Mouse (Mus musculus) lung, embryonic 16.5 days (tissue): ENCODE data around the gene 6030498E09Rik. TPM values are rescaled to one million over a fixed set of nuclear protein-coding genes. Genes with fewer than 3 reads are reported as not detected.

ENCODE experiments used
- ATAC-seq: fragments of 200-750 bp; cut with Nextera tagmentation; 2 replicates; pipeline ENCODE4 v1.8.0; 2017; ENCODE audit warnings: low read depth, mild to moderate bottlenecking, moderate library complexity
- H3K27ac ChIP-seq: fragments of 300-500 bp; sonication (generic); 2 replicates; pipeline ENCODE4 v1.5.1; 2014; ENCODE audit warnings: mild to moderate bottlenecking, control low read depth, low read length
- H3K27me3 ChIP-seq: fragments of 300-500 bp; sonication (generic); 2 replicates; pipeline ENCODE4 v1.6.1; 2014; ENCODE audit warnings: low read depth, low read length, mixed read lengths; ENCODE audit not compliant: control insufficient read depth, insufficient read depth
- H3K36me3 ChIP-seq: fragments of 300-500 bp; sonication (generic); 2 replicates; pipeline ENCODE4 v1.6.1; 2014; ENCODE audit warnings: low read length; ENCODE audit not compliant: control insufficient read depth, insufficient read depth
- H3K4me1 ChIP-seq: fragments of 300-500 bp; sonication (generic); replicated peaks from 2 replicates; pipeline ENCODE4 v1.6.1; 2014; ENCODE audit warnings: low read length, mixed read lengths; ENCODE audit not compliant: control insufficient read depth, insufficient read depth
- H3K4me2 ChIP-seq: fragments of 300-500 bp; sonication (generic); 2 replicates; pipeline ENCODE4 v1.6.1; 2014; ENCODE audit warnings: low read depth, low read length, control low read depth
- H3K4me3 ChIP-seq: fragments of 300-500 bp; sonication (generic); 2 replicates; pipeline ENCODE4 v1.5.1; 2014; ENCODE audit warnings: mild to moderate bottlenecking, low read length, control low read depth
- H3K9ac ChIP-seq: fragments of 300-500 bp; sonication (generic); 2 replicates; pipeline ENCODE4 v1.6.1; 2014; ENCODE audit warnings: low read length, control low read depth
- H3K9me3 ChIP-seq: fragments of 300-500 bp; sonication (generic); 2 replicates; pipeline ENCODE4 v1.6.1; 2016; ENCODE audit warnings: low read length; ENCODE audit not compliant: control insufficient read depth
- WGBS: fragments of 180-500 bp; shearing (Covaris S2); extraction: QIAGEN DNeasy Blood & Tissue Kit; methylation state at CpG from one replicate; pipeline ENCODE4 v1.1.7; 2014; 5-methylcytosine and 5-hydroxymethylcytosine counted together
- microRNA-seq: library from miRNA; unstranded; fragments of <30 nt; microRNA quantifications from one replicate; pipeline ENCODE4, GENCODE M21; 2016
- polyA plus RNA-seq: library from polyadenylated mRNA; unstranded; fragments of >200 nt; fragmentation: Nextera tagmentation; extraction: Ambion mirVana; gene quantifications from 2 replicates; pipeline ENCODE4 v1.2.1, GENCODE M21; 2015

The 6030498E09Rik gene
- polyA plus RNA-seq, 1 experiment from 2014 or later: 0.11 TPM

DNA sequence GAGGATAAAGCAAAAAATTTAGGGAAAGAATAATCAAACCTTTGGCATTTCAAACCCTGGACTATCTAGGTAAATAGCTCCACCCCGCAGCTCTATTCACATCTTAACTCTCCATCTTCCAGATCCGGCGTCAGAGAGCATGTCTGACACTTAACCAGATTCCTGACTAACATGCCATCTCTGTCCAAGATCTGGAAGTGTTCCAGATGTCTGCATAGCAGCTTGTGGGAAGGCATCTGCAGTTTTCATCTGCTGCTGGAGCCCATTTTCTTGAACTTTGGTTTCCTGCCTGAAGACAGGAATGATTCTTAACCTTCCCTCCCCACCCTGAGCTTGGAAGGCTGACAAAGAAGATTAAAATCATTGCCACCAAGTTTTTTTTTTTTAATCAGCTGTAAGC is 44.4 kb downstream of the 6030498E09Rik start:
- Histone ChIP-seq H3K9ac (no peak overlapping the region), H3K27ac (no peak overlapping the region), H3K9me3 (no peaks in the 10 kb centered on the region), H3K27me3 (no peaks in the 10 kb centered on the region), H3K4me1 (no peaks in the 10 kb centered on the region), H3K4me2 (no peak overlapping the region), H3K36me3 (no peaks in the 10 kb centered on the region), H3K4me3 (no peak overlapping the region)
- 53% methylated on average over 3 of the region's 3 CpGs for WGBS
- no peak for ATAC-seq

DNA sequence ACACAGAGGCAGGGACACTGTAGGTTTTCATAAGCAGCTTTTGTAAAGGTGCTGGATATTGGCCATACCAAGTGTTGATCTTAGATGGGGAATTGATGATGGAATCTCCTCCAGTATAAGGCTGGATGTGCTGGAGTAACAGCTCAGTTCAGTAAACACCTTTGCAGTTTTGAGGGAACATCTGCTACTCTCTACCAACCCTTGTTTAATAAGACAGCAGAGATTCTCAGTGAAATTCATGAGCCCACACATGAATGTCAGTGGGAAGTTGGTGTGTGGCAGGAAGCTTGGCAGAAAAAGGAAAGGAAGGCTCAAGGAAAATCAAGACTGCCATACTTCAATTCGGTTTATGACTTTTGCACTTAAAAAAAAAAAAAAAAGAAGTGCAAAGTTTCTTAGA is 186.1 kb downstream of the 6030498E09Rik start:
- Histone ChIP-seq H3K9ac (no peak overlapping the region), H3K27me3 (no peaks in the 10 kb centered on the region), H3K36me3 (no peaks in the 10 kb centered on the region), H3K27ac (no peak overlapping the region), H3K4me3 (no peak overlapping the region), H3K4me1 (no peaks in the 10 kb centered on the region), H3K9me3 (0 out of 2 replicates have a peak, but pooled peaks cover 2% of the 10 kb centered on the region), H3K4me2 (no peak overlapping the region)
- ATAC-seq: no peak
- WGBS: 43% methylated on average over 1 of the region's 1 CpGs

DNA sequence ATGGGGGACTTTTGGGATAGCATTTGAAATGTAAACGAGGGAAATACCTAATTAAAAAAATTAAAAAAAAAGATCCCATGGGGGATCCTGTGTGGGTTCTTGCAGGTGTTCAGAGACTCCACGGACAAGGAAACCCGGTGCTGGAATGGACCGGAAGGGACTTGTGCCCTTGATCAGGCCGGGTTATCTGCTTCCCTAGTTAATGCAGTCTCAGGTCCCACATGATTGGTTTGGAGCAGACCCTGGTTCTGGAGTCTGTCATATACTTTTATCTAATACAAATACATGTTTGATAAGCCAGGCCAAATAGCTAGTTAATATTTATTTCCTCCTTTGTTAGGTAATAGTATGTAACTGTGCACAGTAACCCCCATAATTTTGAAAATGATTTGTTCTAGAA is 223.8 kb downstream of the 6030498E09Rik start:
- Histone ChIP-seq H3K27ac (no peak overlapping the region), H3K4me3 (no peak overlapping the region), H3K9me3 (no peaks in the 10 kb centered on the region), H3K36me3 (no peaks in the 10 kb centered on the region), H3K4me1 (no peaks in the 10 kb centered on the region), H3K9ac (no peak overlapping the region), H3K27me3 (no peaks in the 10 kb centered on the region), H3K4me2 (no peak overlapping the region)
- 83% methylated on average over 5 of the region's 5 CpGs for WGBS
- ATAC-seq: no peak

Small RNA genes within 50 kb of the gene (microRNA-seq; reads per million reads assigned to microRNA genes)
- not detected for gene Gm25642

Other genes with a start within 250 kb of the 6030498E09Rik start
- gene Cul4b, start 196.5 kb upstream of the 6030498E09Rik start, polyA plus RNA-seq: 22.2 and 24.7 TPM in 2 replicates
- gene Mcts1, start 172.1 kb upstream of the 6030498E09Rik start, polyA plus RNA-seq: 92.9 and 95.7 TPM in 2 replicates
- 34.3 and 35.5 TPM in 2 replicates for gene C1galt1c1, start 137.6 kb upstream of the 6030498E09Rik start, polyA plus RNA-seq